16 mouse cellular contexts compared by ENCODE assay signal in the genomic region with DNA sequence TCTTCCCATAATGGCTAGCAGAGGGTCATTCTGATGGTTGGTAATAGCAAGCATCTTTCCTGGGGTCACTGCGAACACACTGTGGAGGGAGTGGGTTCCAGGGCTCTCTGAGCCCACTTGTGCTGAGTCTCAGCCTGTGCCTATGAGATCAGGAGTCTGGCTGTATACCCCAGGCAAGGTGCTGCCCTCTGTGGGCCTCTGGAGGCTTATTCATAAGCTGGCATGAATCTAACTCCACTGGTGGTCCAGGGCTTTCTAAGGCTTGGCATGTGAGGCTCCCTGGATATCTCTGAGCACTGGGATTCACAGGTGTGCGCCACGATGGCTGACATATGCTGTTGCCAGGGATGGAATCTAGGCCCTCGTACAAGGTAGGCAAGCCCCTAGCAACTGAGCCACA.
"Had no signal": no experiment of that assay in that cellular context is flagged by ENCODE, and none has a peak within 500 bp of the region (broad histone marks: within the 10 kb centered on the region; RNA-seq: fewer than 3 reads in every experiment).

No protein-coding gene starts in this region.

- DNase-seq: lung, adult 2 months; lung, postnatal 14 days; lung, postnatal 36 days; right cerebral cortex, postnatal 14 days; thymus, adult 18-20 months; thymus, postnatal 14 days; thymus, postnatal 36 days had no signal

- H3K9ac ChIP-seq: lung, embryonic 15.5 days; midbrain, embryonic 13.5 days; midbrain, embryonic 15.5 days; neural tube, embryonic 12.5 days; stomach, embryonic 15.5 days had no signal

- H3K4me3 ChIP-seq: lung, embryonic 15.5 days; megakaryocyte, embryonic 14.5 days; midbrain, embryonic 13.5 days; midbrain, embryonic 15.5 days; neural tube, embryonic 12.5 days; stomach, embryonic 15.5 days had no signal

- H3K9me3 ChIP-seq: lung, embryonic 15.5 days; midbrain, embryonic 13.5 days; midbrain, embryonic 15.5 days; neural tube, embryonic 12.5 days; stomach, embryonic 15.5 days had no signal

- H3K4me2 ChIP-seq: lung, embryonic 15.5 days; midbrain, embryonic 11.5 days; midbrain, embryonic 13.5 days; midbrain, embryonic 15.5 days; neural tube, embryonic 12.5 days; stomach, embryonic 15.5 days had no signal

- H3K36me3 ChIP-seq: lung, embryonic 15.5 days; midbrain, embryonic 13.5 days; midbrain, embryonic 15.5 days; neural tube, embryonic 12.5 days; stomach, embryonic 15.5 days had no signal

- H3K4me1 ChIP-seq: lung, embryonic 15.5 days; midbrain, embryonic 15.5 days; stomach, embryonic 15.5 days had no signal

- H3K27me3 ChIP-seq: lung, embryonic 15.5 days; midbrain, embryonic 13.5 days; midbrain, embryonic 15.5 days; neural tube, embryonic 12.5 days; stomach, embryonic 15.5 days had no signal

- ATAC-seq: lung, postnatal 0 days; midbrain, embryonic 13.5 days; midbrain, embryonic 15.5 days had no signal

- H3K27ac ChIP-seq: lung, embryonic 15.5 days; macrophage; midbrain, embryonic 13.5 days; midbrain, embryonic 15.5 days; neural tube, embryonic 12.5 days; stomach, embryonic 15.5 days had no signal
